Comparison of ENCODE assay signal across 1 mouse cellular context in the genomic region with DNA sequence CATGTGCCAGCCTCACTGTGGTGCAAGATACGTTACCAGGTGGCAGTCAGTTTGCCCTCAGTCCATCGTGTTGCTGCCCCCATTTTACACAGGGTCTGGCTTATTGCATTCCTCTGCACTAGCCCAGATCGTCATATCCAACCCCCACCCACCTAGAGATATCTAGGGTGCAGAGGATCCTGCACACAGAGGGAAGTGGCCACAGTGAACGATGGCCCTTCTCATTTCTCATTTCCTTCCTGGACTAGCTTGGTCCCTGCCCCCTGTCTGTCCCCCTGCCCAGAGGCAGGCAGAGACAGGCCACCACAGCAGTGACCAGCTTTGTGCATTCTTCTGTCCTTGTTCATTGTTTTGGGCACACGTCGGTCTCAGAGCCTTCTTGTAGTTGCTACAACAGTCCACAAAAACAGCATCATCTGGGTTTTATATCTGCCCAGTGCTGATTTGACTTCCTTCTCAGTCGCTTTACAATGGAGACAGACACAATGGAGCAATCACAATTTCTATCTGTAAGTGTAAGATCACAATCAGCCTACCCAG.
TF ChIP-seq lines count a peak whose summit lies in the region.

No protein-coding gene starts in this region.

TF ChIP-seq in CH12.LX, 34 proteins besides CTCF, POLR2A, EP300 and RAD21:
- no peak for TF ChIP-seq ZKSCAN1 (IDR thresholded peaks at IDR 0.05; ENCODE audit: borderline replicate concordance, low read depth, low read length)
